Mouse (Mus musculus) E14TG2a.4 (cell line): ENCODE data around the gene LTO1.

Experiments used
- CTCF ChIP-seq: conservative IDR thresholded peaks from 2 replicates; pipeline ENCODE4 v1.5.1; 2014; ENCODE audit warnings: low read length
- POU5F1 ChIP-seq: IDR thresholded peaks from 2 replicates; pipeline ENCODE4 v1.6.1; 2014; ENCODE audit warnings: low read length, borderline replicate concordance

DNA sequence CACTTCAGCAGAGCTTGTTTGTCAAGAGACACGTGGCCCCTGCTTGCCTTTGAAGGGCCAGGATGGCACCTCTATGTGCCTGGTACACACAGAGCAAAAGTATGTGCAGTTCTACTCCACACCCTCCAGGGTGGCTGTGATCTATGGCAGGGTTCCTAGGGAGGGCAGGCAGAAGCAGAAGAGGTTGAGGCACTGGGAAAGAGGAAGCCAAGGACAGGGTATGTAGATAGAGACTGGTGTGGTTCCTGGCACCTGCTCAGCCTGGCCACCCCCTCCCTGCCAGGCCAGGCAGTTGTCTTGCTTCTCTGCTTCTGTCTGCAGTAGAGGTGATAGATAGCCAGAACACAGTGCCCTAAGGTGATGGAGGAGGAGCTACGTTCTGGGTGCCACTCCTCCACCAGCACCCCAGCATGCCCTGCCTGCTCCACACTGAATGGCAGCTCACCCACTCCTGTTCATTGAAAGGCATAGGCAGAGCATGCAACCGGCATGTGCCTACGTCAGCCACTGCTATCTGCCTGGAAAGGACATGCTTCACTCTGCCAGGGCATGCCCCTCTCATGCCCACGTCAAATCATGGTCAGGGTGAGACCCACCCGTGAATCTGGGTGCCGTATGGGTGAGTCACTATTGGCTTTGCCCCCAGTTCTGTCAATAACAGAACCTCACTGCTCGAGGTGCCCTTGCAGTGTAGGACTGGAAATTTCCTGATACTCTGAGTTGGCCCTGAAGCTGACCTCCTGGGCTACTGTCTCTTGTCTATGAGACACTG, 56.3 kb downstream of the LTO1 start:
- TF ChIP-seq CTCF (no peak), POU5F1 (no peak)
